Mouse (Mus musculus): ENCODE results near the gene Ank.

DNA sequence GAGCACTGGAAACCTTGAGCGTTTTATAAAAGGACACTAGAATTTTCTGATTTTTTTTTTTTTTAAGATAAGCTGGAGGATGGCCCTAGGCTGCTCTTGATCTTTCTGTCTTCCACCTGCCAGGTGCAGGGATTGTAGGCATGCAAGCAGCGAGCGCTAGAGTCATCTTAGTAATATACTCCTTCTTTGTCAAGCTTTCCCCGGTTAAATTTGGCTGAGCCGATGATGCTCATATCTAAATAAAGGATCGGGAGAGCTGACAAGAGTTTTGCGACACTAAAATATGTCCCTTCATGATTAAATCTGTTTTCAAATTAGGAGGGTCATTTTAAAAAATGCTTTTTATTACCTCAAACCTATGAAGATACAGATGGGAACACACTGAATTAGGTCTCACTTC lies 69.7 kb downstream of the Ank start:
- TF ChIP-seq CTCF (IDR thresholded peaks at IDR 0.05; ENCODE audit: borderline replicate concordance, insufficient read depth, low read depth, low read length) (no peak), POLR2A (IDR thresholded peaks at IDR 0.05; ENCODE audit: borderline replicate concordance, insufficient read depth, low read length) (no peak)
